Mouse (Mus musculus) cerebellum, postnatal 14 days (tissue): ENCODE measurements around the gene Gm17019.
"Not testable (repeated sequence)": the region's sequence is repeated elsewhere in the genome, so short reads cannot be mapped to it uniquely, and the experiment has no call there.

ENCODE experiments used
- DNase-seq, 2 experiments: peaks; one replicate each; pipeline ENCODE4 v3.0.0; 2021; ENCODE audit warnings: mixed read lengths in 2 of 2

Gene Gm17019

GRCm38 (mm10) chr5:15032898-15033297 lies at the start of gene Gm17019:
Gene Gm17019 (minus strand): TSS chr5:15032998.
- not testable (repeated sequence) for DNase-seq

DNA sequence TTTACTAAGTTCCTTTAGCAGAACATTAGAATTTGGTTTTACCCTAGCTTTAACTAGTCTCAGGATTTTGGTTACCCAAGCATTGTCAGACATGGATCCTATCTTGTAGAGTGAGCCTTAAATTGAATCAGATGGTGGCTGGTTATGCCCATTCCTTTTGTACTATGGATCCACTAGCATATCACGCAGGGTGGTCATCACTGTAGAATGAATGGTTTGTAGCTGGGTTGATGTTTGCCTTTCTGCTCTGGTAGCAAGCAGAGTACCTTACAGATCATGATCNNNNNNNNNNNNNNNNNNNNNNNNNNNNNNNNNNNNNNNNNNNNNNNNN lies 29.6 kb upstream of the Gm17019 start:
- DNase-seq, result not testable (repeated sequence)

GRCm38 (mm10) chr5:15061638-15062384 lies 29.0 kb upstream of the Gm17019 start:
- not testable (repeated sequence) for DNase-seq

- not testable (repeated sequence) for DNase-seq
Measured at GRCm38 (mm10) chr5:15054151-15055025, 21.6 kb upstream of the Gm17019 start.

DNA sequence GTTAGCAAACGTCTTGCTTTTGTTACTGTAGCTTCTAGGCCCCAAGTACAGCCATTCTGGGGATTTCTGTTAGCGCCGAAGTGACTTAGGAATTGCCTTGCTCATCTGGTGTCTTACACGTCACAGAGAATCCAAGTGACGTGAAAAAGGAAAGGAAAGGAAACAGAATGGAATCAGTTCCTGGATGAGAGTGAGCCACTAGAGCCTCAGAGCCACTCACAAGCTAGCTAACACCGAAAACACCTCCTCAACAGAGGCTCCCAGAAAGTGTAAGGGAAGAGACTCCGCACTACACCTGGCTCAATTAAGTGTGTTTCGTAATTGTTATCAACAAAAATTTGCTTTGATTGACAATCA lies 20.8 kb upstream of the Gm17019 start:
- DNase-seq, result not testable (repeated sequence)

DNA sequence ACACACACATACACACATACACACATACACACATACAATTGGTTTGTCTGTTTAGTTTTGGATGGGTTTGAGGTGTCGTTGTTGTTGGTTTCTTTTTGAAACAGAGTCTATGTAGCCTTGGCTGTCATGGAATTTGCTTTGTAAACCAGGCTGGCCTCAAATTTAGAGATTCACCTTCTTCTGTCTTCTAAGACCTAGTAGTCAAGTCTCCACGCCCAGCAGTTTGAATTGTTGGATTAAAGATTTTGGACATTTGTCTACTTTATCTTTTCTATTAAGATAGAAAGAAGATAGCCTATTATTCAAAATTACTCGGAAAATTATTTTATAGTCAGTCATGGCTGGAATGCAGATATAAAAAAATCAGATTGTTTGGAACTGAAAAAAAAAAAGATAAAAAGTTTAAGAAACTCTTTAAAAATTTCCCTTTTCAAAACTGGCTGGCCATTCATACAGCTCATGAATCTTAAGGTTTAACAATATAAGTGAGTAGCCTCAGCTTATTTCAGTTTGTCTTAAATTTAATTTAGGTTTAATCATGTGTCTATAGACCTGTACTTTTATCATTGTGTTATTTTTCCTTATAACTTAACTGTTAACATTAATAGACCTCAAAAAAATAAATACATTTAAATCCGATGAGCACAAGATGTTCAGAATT lies 20.3 kb upstream of the Gm17019 start:
- DNase-seq, result not testable (repeated sequence)

GRCm38 (mm10) chr5:15050807-15051206 lies 18.0 kb upstream of the Gm17019 start:
- not testable (repeated sequence) for DNase-seq

- not testable (repeated sequence) for DNase-seq
Measured at GRCm38 (mm10) chr5:15044830-15045767, 12.3 kb upstream of the Gm17019 start.

DNA sequence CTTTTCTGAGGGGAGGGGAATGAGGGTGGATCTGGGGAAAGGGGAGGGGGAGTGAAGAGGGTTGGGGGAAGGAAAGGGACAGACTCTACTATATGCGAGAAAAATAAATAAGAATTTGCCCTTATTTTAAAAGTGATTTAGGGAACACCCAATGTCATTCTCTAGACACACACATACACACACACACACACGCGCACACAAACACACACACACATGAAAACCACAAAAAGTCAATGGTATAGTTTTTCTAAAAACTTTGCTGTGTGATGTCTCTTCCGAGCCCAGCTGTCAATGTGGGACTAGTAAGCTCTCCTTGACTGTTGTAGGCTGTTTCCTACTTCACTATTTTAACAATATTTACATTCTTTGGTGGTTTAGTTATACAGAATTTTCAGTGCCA lies 8.0 kb upstream of the Gm17019 start:
- DNase-seq, result not testable (repeated sequence)

GRCm38 (mm10) chr5:15039984-15040383 lies 7.2 kb upstream of the Gm17019 start:
- not testable (repeated sequence) for DNase-seq

DNA sequence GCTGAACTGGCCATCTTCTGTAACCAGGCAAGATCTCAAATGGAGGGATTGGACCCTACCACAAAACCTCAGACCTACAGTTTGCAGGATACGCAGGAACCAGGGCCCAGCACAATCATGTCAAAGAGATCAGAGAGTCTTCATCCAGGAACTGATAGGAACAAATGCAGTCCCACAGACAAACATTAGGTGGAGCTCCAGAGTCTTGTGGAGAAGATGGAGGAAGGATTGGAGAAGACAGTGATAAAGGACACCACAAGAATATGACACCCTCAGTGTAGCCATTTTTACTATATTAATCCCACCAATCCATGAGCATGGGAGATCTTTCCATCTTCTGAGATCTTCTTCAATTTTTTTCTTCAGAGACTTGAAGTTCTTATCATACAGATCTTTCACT lies 8.5 kb downstream of the Gm17019 start:
- not testable (repeated sequence) for DNase-seq

DNA sequence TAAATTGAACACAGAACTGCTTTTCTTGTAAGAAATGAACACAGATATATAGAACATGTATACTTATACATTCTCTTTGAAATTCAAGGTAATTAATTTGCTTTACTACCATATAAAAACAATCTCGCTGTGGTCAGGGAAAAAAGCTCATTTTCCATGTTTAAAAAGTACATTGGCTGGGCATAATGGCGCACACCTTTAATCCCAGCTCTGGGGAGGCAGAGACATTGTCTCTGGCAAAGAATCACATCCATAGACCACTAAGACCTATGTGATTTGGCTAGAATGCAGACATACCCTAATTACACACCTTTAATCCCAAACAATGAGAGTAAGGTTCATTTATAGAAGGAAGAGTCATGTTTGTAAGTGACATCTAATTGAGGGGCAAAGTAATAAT lies 12.7 kb downstream of the Gm17019 start:
- DNase-seq, result not testable (repeated sequence)

- not testable (repeated sequence) for DNase-seq
Measured at GRCm38 (mm10) chr5:15010639-15011582, 21.9 kb downstream of the Gm17019 start.

DNA sequence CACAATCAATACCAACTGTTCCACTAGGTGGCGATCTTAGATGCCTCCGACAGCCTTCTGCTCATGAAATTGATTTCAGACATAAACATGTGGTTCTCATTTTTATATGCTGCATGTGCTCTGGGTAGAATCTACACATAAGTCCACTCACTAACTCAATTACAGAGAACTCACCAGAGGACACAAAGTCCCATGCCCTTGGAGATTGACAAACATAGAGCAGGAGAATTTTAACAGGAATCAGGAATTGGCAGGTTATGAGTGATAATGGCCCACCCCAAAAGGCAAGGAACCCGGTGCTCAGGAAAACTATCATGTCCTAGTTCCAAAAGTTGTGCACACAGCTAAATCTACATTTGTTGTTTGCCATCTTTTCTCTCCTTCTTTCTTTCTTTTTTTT lies 25.9 kb downstream of the Gm17019 start:
- not testable (repeated sequence) for DNase-seq

GRCm38 (mm10) chr5:15006288-15006687 lies 26.5 kb downstream of the Gm17019 start:
- DNase-seq, result not testable (repeated sequence)

DNA sequence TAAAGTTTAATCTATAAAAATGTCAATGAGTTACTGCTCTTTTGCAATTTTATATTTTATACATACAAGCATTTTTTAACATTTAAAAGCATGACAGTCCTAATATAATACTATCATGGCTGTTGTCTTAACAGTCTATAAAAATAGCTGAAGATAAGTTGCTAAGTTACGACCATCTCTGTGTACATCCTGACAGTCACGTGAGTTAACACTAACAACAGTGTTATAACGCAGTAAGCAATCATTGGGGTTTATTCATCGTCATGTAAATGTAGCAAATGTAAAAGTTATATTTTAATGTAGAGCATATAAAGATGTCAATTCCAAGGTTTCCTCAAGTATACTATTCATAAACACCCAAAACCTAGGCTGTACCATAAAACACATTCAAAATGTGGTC lies 27.2 kb downstream of the Gm17019 start:
- not testable (repeated sequence) for DNase-seq

- not testable (repeated sequence) for DNase-seq
Measured at GRCm38 (mm10) chr5:15004569-15005562, 27.9 kb downstream of the Gm17019 start.

DNA sequence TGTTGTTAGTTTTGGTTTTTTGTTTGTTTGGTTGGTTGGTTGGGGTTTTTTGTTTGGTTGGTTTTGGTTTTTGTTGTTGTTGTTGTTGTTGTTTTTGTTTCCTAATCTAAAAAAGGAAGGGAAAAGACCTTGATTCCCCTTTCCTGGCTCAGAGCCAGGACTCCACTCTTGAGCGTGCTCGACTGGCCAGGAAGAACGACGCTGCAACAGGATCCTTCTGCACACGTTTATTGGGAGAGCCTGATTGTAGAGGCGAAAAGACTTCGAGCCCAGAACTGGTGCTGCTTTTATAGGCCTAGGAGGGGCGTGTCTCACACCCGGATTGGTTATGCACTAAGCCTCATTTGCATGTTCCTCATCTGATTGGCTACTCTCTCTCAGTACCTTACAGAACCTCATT lies 34.7 kb downstream of the Gm17019 start:
- DNase-seq, result not testable (repeated sequence)

GRCm38 (mm10) chr5:14997556-14997955 lies 35.2 kb downstream of the Gm17019 start:
- not testable (repeated sequence) for DNase-seq
